Mouse (Mus musculus): ENCODE results near the gene Kprp.
"Not testable (repeated sequence)": the region's sequence is repeated elsewhere in the genome, so short reads cannot be mapped to it uniquely, and the experiment has no call there.

The Kprp gene

GRCm38 (mm10) chr3:92827108-92827507 is at the start of gene Kprp:
Kprp (minus strand) TSS chr3:92827247.
- DNase-seq: no peak

- peak; percentile 37 for DNase-seq
Observed at GRCm38 (mm10) chr3:92874180-92874579, 47.1 kb upstream of the Kprp start.

GRCm38 (mm10) chr3:92870116-92870515 is 43.1 kb upstream of the Kprp start, which contains the start of gene 2310050C09Rik:
2310050C09Rik (minus strand) TSS chr3:92870216.
- no peak for DNase-seq

- no peak for DNase-seq
Observed at GRCm38 (mm10) chr3:92851186-92851585, 24.1 kb upstream of the Kprp start, which contains the start of gene Lce1l. Lce1l (minus strand) TSS chr3:92851286.

- no peak for DNase-seq
Observed at GRCm38 (mm10) chr3:92825808-92826207, 1.2 kb downstream of the Kprp start.

- not testable (repeated sequence) for DNase-seq
Observed at GRCm38 (mm10) chr3:92816036-92816435, 11.0 kb downstream of the Kprp start.

- no peak for DNase-seq
Observed at GRCm38 (mm10) chr3:92815581-92815980, 11.5 kb downstream of the Kprp start.

- DNase-seq: no peak
Observed at GRCm38 (mm10) chr3:92807791-92808190, 19.3 kb downstream of the Kprp start, which contains the start of gene Lce1k. Lce1k (minus strand) TSS chr3:92807891.

- DNase-seq: no peak
Observed at GRCm38 (mm10) chr3:92790414-92790813, 36.6 kb downstream of the Kprp start, which contains the start of gene Lce1j. Lce1j (minus strand) TSS chr3:92790514.

GRCm38 (mm10) chr3:92778799-92779198 is 48.2 kb downstream of the Kprp start, which contains the start of gene Lce1i:
Lce1i (minus strand) TSS chr3:92778899.
- DNase-seq: no peak
